Mouse (Mus musculus): ENCODE data around the gene Astn2.

DNA sequence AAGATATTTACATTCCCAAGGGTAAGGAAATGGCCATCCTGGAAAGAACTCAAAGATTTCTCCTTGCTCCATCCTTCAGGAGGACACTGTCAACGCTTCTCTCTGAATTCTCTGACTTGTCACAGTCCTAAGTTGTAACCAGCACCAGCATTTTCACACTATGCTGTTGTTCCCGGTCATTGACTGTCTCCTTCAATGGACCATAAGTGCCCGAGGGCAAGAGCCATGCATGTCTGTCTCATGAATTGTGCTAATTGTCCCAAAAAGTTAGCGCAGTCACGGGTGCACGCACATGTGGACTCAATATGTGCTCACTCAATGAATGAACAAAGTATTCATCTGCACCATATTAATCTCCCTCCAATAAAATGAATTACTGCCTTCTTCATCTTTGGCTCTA is 741.2 kb downstream of the Astn2 start:
- TF ChIP-seq POLR2A (IDR thresholded peaks at IDR 0.05; ENCODE audit: insufficient read length, low read depth) (no peak), USF1 (IDR thresholded peaks at IDR 0.05; ENCODE audit: low read depth) (no peak), MYOG (IDR thresholded peaks at IDR 0.05; ENCODE audit: control insufficient read depth in 1 of 3, insufficient read depth in 1 of 3, insufficient read length in 2 of 3, low read depth in 2 of 3) (no peak), POLR2AphosphoS2 (IDR thresholded peaks at IDR 0.05; ENCODE audit: insufficient read length, low read depth) (no peak), CEBPB (IDR thresholded peaks at IDR 0.05; ENCODE audit: insufficient read depth, poor library complexity, severe bottlenecking) (no peak)

Measured in myocyte (in vitro differentiated cells).